Mouse (Mus musculus) bone marrow, adult 2 months (tissue): ENCODE measurements around the gene Fam241b. TPM values are rescaled to one million over a fixed set of nuclear protein-coding genes. Genes with fewer than 3 reads are reported as not detected.

Experiments
- H3K27ac ChIP-seq: fragments of 200-500 bp; 2 replicates; pipeline ENCODE4 v1.5.1; 2012; ENCODE audit warnings: low read depth, mild to moderate bottlenecking, control low read depth, inconsistent platforms, low read length; ENCODE audit not compliant: control insufficient read depth, poor library complexity, insufficient read depth
- H3K4me1 ChIP-seq: fragments of 200-500 bp; 2 replicates; pipeline ENCODE4 v1.6.1; 2011; ENCODE audit warnings: low read length; ENCODE audit not compliant: control insufficient read depth, insufficient read depth
- H3K4me3 ChIP-seq: fragments of 200-500 bp; replicated peaks from 2 replicates; pipeline ENCODE3; 2011; ENCODE audit warnings: mild to moderate bottlenecking, low read depth, low read length, control low read depth; ENCODE audit not compliant: control insufficient read depth
- CTCF ChIP-seq: fragments of 200-500 bp; IDR thresholded peaks from 2 replicates; pipeline ENCODE4 v1.5.1; 2011; ENCODE audit warnings: low read length, control low read depth; ENCODE audit not compliant: control insufficient read depth, insufficient read depth
- POLR2A ChIP-seq: fragments of 200-500 bp; IDR thresholded peaks from 2 replicates; pipeline ENCODE4 v1.6.1; 2011; ENCODE audit warnings: low read depth, mild to moderate bottlenecking, control low read depth, low read length, borderline replicate concordance; ENCODE audit not compliant: control insufficient read depth
- WGBS: fragments of 180-500 bp; shearing (Covaris S2); methylation state at CpG from one replicate; pipeline ENCODE4 v1.1.7; 2018; 5-methylcytosine and 5-hydroxymethylcytosine counted together
- polyA plus RNA-seq: library from polyadenylated mRNA; stranded (reverse); fragments of >200 nt; gene quantifications from 2 replicates; pipeline ENCODE4 v1.2.4, GENCODE M21; 2011; ENCODE audit warnings: low replicate concordance; ENCODE audit not compliant: missing spikeins, insufficient read depth, insufficient read length

Fam241b gene
- polyA plus RNA-seq, 1 experiment: 2.0 TPM

- no peak for TF ChIP-seq CTCF
- TF ChIP-seq POLR2A: no peak
- Histone ChIP-seq H3K4me3 (no peak overlapping the region), H3K4me1 (no peaks in the 10 kb centered on the region), H3K27ac (no peak overlapping the region)
- WGBS: 77% methylated on average over 9 of the region's 9 CpGs
Measured at GRCm38 (mm10) chr10:62113865-62114647, 29.7 kb downstream of the Fam241b start.

- H3K27ac ChIP-seq: no peak overlapping the region
- TF ChIP-seq POLR2A: no peak
- TF ChIP-seq CTCF: no peak
- H3K4me3 ChIP-seq: no peak overlapping the region
- 40% methylated on average over 6 of the region's 6 CpGs for WGBS
- no peaks in the 10 kb centered on the region for H3K4me1 ChIP-seq
Measured at GRCm38 (mm10) chr10:62111207-62111576, 32.5 kb downstream of the Fam241b start.

- peak; percentile 35; the same call in 1 of the 2 replicates for TF ChIP-seq CTCF
- no peak for TF ChIP-seq POLR2A
- no peak overlapping the region; the same call in 1 of the 2 replicates for H3K27ac ChIP-seq
- WGBS: 1% methylated on average over 57 of the region's 57 CpGs
- H3K4me3 ChIP-seq: peak overlapping the region; percentile 24
- H3K4me1 ChIP-seq: no peaks in the 10 kb centered on the region
Measured at GRCm38 (mm10) chr10:62110504-62111206, 33.1 kb downstream of the Fam241b start.

GRCm38 (mm10) chr10:62107048-62107447, 36.7 kb downstream of the Fam241b start:
- no peaks in the 10 kb centered on the region for H3K4me1 ChIP-seq
- no peak overlapping the region for H3K4me3 ChIP-seq
- WGBS: 81% methylated on average over 9 of the region's 9 CpGs
- H3K27ac ChIP-seq: no peak overlapping the region
- TF ChIP-seq CTCF (no peak), POLR2A (no peak)

- Histone ChIP-seq H3K27ac (no peak overlapping the region), H3K4me3 (no peak overlapping the region), H3K4me1 (no peaks in the 10 kb centered on the region)
- peak; percentile 62 for TF ChIP-seq CTCF
- no peak for TF ChIP-seq POLR2A
- 10% methylated on average over 7 of the region's 7 CpGs for WGBS
Measured at GRCm38 (mm10) chr10:62104835-62105576, 38.7 kb downstream of the Fam241b start.

- 12% methylated on average over 7 of the region's 7 CpGs for WGBS
- no peaks in the 10 kb centered on the region for H3K4me1 ChIP-seq
- TF ChIP-seq POLR2A (no peak), CTCF (peak; percentile 66)
- H3K27ac ChIP-seq: no peak overlapping the region
- no peak overlapping the region for H3K4me3 ChIP-seq
Measured at GRCm38 (mm10) chr10:62101504-62102439, 41.9 kb downstream of the Fam241b start.

GRCm38 (mm10) chr10:62099749-62100403, 43.8 kb downstream of the Fam241b start:
- WGBS: 73% methylated on average over 10 of the region's 10 CpGs
- no peak for TF ChIP-seq CTCF
- TF ChIP-seq POLR2A: no peak
- Histone ChIP-seq H3K27ac (no peak overlapping the region), H3K4me1 (no peaks in the 10 kb centered on the region), H3K4me3 (no peak overlapping the region)
